Mouse (Mus musculus) neural tube, embryonic 15.5 days (tissue): ENCODE results near the gene Rpl26. TPM values are rescaled to one million over a fixed set of nuclear protein-coding genes. Genes with fewer than 3 reads are reported as not detected.

Source experiments
- ATAC-seq: fragments of 200-750 bp; cut with Nextera tagmentation; 2 replicates; pipeline ENCODE4 v1.8.0; 2017; ENCODE audit warnings: mild to moderate bottlenecking, moderate TSS enrichment, moderate library complexity; ENCODE audit not compliant: low FRiP score
- H3K27ac ChIP-seq: fragments of 300-500 bp; sonication (generic); replicated peaks from 2 replicates; pipeline ENCODE4 v1.5.1; 2015; ENCODE audit warnings: mild to moderate bottlenecking, inconsistent platforms
- H3K27me3 ChIP-seq: fragments of 300-500 bp; sonication (generic); replicated peaks from 2 replicates; pipeline ENCODE4 v1.6.1; 2015; ENCODE audit warnings: inconsistent platforms
- H3K36me3 ChIP-seq: fragments of 300-500 bp; sonication (generic); 2 replicates; pipeline ENCODE4 v1.6.1; 2015; ENCODE audit warnings: inconsistent platforms
- H3K4me1 ChIP-seq: fragments of 300-500 bp; sonication (generic); 2 replicates; pipeline ENCODE4 v1.6.1; 2015; ENCODE audit warnings: inconsistent platforms
- H3K4me2 ChIP-seq: fragments of 300-500 bp; sonication (generic); 2 replicates; pipeline ENCODE4 v1.6.1; 2015; ENCODE audit warnings: inconsistent platforms, mild to moderate bottlenecking, moderate library complexity
- H3K4me3 ChIP-seq: fragments of 300-500 bp; sonication (generic); replicated peaks from 2 replicates; pipeline ENCODE4 v1.5.1; 2015; ENCODE audit warnings: mild to moderate bottlenecking, inconsistent platforms
- H3K9ac ChIP-seq: fragments of 300-500 bp; sonication (generic); replicated peaks from 2 replicates; pipeline ENCODE4 v1.6.1; 2015; ENCODE audit warnings: mild to moderate bottlenecking, inconsistent platforms
- H3K9me3 ChIP-seq: fragments of 300-500 bp; sonication (generic); replicated peaks from 2 replicates; pipeline ENCODE4 v1.6.1; 2016; ENCODE audit warnings: inconsistent platforms
- WGBS: fragments of 180-500 bp; shearing (Covaris S2); methylation state at CpG from one replicate; pipeline ENCODE4 v1.1.7; 2015; ENCODE audit warnings: mixed read lengths; 5-methylcytosine and 5-hydroxymethylcytosine counted together
- polyA plus RNA-seq: library from polyadenylated mRNA; unstranded; fragments of >200 nt; fragmentation: Nextera tagmentation; extraction: Ambion mirVana; gene quantifications from 2 replicates; pipeline ENCODE4 v1.2.1, GENCODE M21; 2015

Gene Rpl26
- polyA plus RNA-seq, 1 experiment from 2014 or later: 597 TPM

DNA sequence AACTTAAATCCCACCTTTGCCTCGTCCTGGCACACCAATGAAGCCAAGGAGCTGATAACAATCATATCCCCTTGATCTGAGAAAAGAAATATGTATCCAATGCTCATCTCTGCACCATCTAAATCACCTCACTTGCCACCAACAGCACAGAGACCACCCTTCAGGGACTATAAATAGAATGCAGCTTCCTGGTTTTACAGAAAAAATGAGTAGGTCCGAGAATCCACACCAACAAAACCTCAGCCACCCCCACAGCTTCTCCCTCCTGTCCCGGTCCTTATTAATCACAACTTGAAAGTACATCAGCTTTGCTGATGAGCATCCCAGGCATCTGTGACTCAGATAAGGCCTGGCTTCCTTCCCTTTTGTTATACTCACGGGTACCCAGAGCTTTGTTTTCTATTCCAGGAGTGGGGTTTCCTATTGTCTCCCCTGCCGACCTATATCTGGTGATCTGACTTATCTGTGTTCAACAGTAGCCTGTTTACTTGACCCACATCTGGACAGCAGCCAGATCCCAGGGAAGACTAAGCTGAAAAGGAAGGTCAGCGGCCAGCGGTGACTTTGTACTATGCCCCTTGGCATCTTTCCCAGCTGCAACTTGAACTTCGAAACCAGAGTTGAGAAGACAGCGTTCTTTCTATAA lies 36.7 kb upstream of the Rpl26 start:
- no peaks in the 10 kb centered on the region for H3K27me3 ChIP-seq
- H3K4me2 ChIP-seq: no peak overlapping the region
- WGBS: 61% methylated on average over 9 of the region's 9 CpGs
- H3K27ac ChIP-seq: no peak overlapping the region
- ATAC-seq: no peak
- no peaks in the 10 kb centered on the region for H3K36me3 ChIP-seq
- no peaks in the 10 kb centered on the region for H3K9me3 ChIP-seq
- no peaks in the 10 kb centered on the region for H3K4me1 ChIP-seq
- no peak overlapping the region for H3K9ac ChIP-seq
- H3K4me3 ChIP-seq: no peak overlapping the region

DNA sequence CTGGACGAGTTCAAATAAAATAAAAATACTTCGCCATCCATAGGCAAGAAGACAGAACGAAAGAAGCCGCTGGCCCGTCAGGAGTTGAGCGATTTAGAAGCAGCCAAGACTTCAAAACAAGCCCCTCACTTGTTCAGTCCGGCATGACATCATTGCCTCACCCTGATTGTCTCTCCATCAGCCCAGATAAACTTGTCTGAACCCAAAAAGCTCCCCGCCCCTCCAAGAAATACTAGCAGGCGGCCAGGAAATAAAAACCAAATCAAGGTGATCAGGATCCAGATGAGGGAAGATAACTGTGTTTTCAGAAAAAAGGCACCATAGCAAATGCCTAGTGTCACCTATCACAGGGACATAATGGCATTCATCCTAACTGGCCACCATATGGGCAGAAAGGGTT lies 30.1 kb upstream of the Rpl26 start:
- Histone ChIP-seq H3K9me3 (no peaks in the 10 kb centered on the region), H3K27me3 (no peaks in the 10 kb centered on the region), H3K4me1 (no peaks in the 10 kb centered on the region), H3K36me3 (no peaks in the 10 kb centered on the region), H3K4me3 (no peak overlapping the region), H3K27ac (no peak overlapping the region), H3K9ac (no peak overlapping the region), H3K4me2 (no peak overlapping the region)
- no peak for ATAC-seq
- WGBS: 86% methylated on average over 9 of the region's 9 CpGs

GRCm38 (mm10) chr11:68871748-68872147 lies 29.6 kb upstream of the Rpl26 start, which contains the start of gene Ndel1:
Gene Ndel1, minus strand, starts transcription at chr11:68871858.
- WGBS: 38% methylated on average over 6 of the region's 6 CpGs
- H3K9me3 ChIP-seq: no peaks in the 10 kb centered on the region
- H3K4me3 ChIP-seq: no peak within 1 kb of the TSS
- H3K4me1 ChIP-seq: no peaks in the 10 kb centered on the region
- no peaks in the 10 kb centered on the region for H3K36me3 ChIP-seq
- no peaks in the 10 kb centered on the region for H3K27me3 ChIP-seq
- no peak for ATAC-seq
- no peak within 1 kb of the TSS for H3K27ac ChIP-seq
- H3K4me2 ChIP-seq: no peak within 1 kb of the TSS
- no peak within 1 kb of the TSS for H3K9ac ChIP-seq

- Histone ChIP-seq H3K4me2 (no peak overlapping the region), H3K4me3 (no peak overlapping the region), H3K27me3 (no peaks in the 10 kb centered on the region), H3K9me3 (no peaks in the 10 kb centered on the region), H3K27ac (no peak overlapping the region), H3K4me1 (no peaks in the 10 kb centered on the region), H3K36me3 (no peaks in the 10 kb centered on the region), H3K9ac (no peak overlapping the region)
- WGBS: 0% methylated on average over 2 of the region's 2 CpGs
- no peak for ATAC-seq
Measured at GRCm38 (mm10) chr11:68874841-68875240, 26.5 kb upstream of the Rpl26 start.

- no peaks in the 10 kb centered on the region for H3K9me3 ChIP-seq
- H3K27ac ChIP-seq: no peak overlapping the region
- H3K36me3 ChIP-seq: no peaks in the 10 kb centered on the region
- ATAC-seq: no peak
- H3K4me1 ChIP-seq: no peaks in the 10 kb centered on the region
- WGBS: 91% methylated on average over 5 of the region's 5 CpGs
- no peaks in the 10 kb centered on the region for H3K27me3 ChIP-seq
- H3K4me2 ChIP-seq: no peak overlapping the region
- H3K4me3 ChIP-seq: no peak overlapping the region
- no peak overlapping the region for H3K9ac ChIP-seq
Measured at GRCm38 (mm10) chr11:68878811-68879210, 22.6 kb upstream of the Rpl26 start.

GRCm38 (mm10) chr11:68882107-68882506 lies 19.3 kb upstream of the Rpl26 start:
- Histone ChIP-seq H3K4me3 (no peak overlapping the region), H3K4me2 (no peak overlapping the region), H3K27ac (no peak overlapping the region), H3K36me3 (no peaks in the 10 kb centered on the region), H3K27me3 (no peaks in the 10 kb centered on the region), H3K4me1 (no peaks in the 10 kb centered on the region), H3K9ac (no peak overlapping the region), H3K9me3 (no peaks in the 10 kb centered on the region)
- WGBS: 25% methylated on average over 14 of the region's 14 CpGs
- ATAC-seq: no peak

DNA sequence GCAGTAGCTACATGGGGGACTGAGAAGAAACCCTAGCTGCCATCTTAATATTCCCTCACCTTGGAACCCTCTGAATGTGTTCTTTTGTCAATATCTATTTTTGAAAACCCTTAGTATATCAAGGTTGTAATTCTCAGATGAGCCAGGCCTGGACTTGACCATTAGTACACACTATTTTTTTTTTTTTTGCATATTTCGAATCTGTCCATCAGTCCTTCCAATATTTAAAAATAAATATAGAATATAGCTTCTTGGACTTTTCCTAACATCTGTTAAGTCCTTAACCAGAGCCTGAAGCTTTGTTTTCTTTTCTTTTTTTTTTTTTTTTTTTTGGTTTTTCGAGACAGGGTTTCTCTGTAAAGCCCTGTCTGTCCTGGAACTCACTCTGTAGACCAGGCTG lies 17.5 kb upstream of the Rpl26 start:
- Histone ChIP-seq H3K9ac (no peak overlapping the region), H3K36me3 (no peaks in the 10 kb centered on the region), H3K27me3 (no peaks in the 10 kb centered on the region), H3K9me3 (no peaks in the 10 kb centered on the region), H3K4me2 (no peak overlapping the region), H3K27ac (no peak overlapping the region), H3K4me1 (no peaks in the 10 kb centered on the region), H3K4me3 (no peak overlapping the region)
- ATAC-seq: no peak
- 75% methylated on average over 2 of the region's 2 CpGs for WGBS

GRCm38 (mm10) chr11:68884368-68884767 lies 17.0 kb upstream of the Rpl26 start:
- ATAC-seq: no peak
- Histone ChIP-seq H3K9me3 (no peaks in the 10 kb centered on the region), H3K27me3 (no peaks in the 10 kb centered on the region), H3K4me3 (no peak overlapping the region), H3K4me1 (no peaks in the 10 kb centered on the region), H3K27ac (no peak overlapping the region), H3K36me3 (no peaks in the 10 kb centered on the region), H3K4me2 (no peak overlapping the region), H3K9ac (no peak overlapping the region)
- WGBS: 84% methylated on average over 5 of the region's 5 CpGs

DNA sequence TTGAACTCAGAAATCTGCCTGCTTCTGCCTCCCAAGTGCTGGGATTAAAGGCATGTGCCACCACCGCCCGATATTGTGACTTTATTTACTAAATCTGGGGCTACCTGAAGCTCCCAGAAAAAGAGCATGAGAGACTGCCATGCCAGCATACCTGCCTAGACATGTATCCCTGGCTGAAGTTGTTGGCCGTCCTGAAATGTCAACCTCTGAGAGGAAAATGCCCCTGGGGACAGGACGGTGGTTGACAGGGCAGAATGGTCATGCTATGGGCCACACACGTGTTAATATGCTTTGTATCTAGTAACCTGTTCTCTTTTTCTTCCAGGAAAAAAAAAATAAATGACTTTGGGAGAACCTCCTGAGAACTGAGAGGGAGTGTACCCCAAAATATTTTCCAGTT lies 15.3 kb upstream of the Rpl26 start:
- Histone ChIP-seq H3K9ac (no peak overlapping the region), H3K4me2 (no peak overlapping the region), H3K4me3 (no peak overlapping the region), H3K9me3 (no peaks in the 10 kb centered on the region), H3K27me3 (no peaks in the 10 kb centered on the region), H3K36me3 (no peaks in the 10 kb centered on the region), H3K4me1 (no peaks in the 10 kb centered on the region), H3K27ac (no peak overlapping the region)
- ATAC-seq: no peak
- 90% methylated on average over 5 of the region's 5 CpGs for WGBS

DNA sequence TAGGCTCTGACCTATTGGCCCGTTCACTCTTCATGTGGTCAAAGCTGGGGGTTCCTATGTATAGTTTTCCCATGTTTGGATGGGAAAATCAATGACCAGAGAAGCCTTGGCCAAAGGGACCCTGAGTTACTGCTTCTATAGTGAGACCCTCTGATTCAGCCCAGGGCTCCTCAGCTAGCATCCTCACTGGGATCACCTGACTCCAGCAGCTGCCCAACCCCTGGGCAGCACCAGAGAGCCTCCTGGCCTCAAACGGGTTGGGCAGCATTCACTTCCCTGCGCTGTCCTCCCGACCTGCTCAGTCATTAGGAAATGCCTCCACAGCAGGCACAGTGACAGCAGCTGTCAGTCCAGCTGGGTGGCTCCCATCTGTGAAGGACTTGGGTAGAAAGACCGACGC lies 13.1 kb upstream of the Rpl26 start, which contains the start of gene Rnf222:
Gene Rnf222, plus strand, starts transcription at position 301 of the 400 bp plus-strand sequence.
- Histone ChIP-seq H3K27ac (no peak within 1 kb of the TSS), H3K36me3 (no peaks in the 10 kb centered on the region), H3K4me1 (no peaks in the 10 kb centered on the region), H3K4me2 (no peak within 1 kb of the TSS), H3K4me3 (no peak within 1 kb of the TSS), H3K9me3 (no peaks in the 10 kb centered on the region), H3K27me3 (no peaks in the 10 kb centered on the region), H3K9ac (no peak within 1 kb of the TSS)
- ATAC-seq: no peak
- 45% methylated on average over 6 of the region's 6 CpGs for WGBS

DNA sequence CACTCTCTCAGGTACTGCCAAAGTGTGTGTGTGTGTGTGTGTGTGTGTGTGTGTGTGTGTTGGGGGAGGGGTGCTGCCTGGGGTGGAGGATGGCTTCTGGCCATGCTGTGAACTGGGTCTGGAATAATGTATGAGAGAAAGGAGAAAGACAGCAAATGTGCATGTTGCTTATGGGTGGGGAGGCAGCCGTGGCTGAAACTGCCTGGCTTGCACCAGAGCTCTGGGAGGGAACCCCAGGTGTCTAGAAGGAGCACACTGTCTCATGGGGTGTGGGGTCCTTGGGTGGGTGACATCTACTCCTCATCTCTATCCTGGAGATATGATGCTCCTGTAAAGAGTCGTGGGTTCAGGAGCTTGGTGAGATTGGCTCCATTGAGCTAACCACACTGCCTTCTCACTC lies 12.7 kb upstream of the Rpl26 start:
- Histone ChIP-seq H3K4me3 (no peak overlapping the region), H3K27ac (no peak overlapping the region), H3K4me1 (no peaks in the 10 kb centered on the region), H3K4me2 (no peak overlapping the region), H3K36me3 (no peaks in the 10 kb centered on the region), H3K9me3 (no peaks in the 10 kb centered on the region), H3K27me3 (no peaks in the 10 kb centered on the region), H3K9ac (no peak overlapping the region)
- 75% methylated on average over 2 of the region's 2 CpGs for WGBS
- no peak for ATAC-seq

DNA sequence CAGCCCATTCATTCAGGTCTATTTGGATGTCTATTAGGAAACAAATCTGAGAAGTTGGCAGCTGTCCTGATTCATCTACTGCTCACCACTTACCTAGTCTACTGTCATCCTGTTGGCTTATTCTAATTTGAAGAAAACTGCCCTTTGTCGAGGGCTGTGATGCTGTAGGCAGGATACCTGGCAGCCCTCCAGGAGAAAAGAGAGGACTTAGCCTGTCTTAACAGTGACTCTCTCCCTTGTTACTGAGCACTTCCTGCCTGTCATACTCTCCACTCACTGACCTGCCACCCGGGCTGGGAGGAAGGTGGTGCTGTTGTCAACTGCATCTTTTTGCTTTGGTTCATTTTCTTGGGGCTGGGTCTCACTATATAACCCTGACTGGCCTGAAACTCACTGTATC lies 10.8 kb upstream of the Rpl26 start:
- 60% methylated on average over 2 of the region's 2 CpGs for WGBS

More for the DNA sequence above, 10.8 kb upstream of the Rpl26 start:
- Histone ChIP-seq H3K9me3 (no peaks in the 10 kb centered on the region), H3K36me3 (no peaks in the 10 kb centered on the region), H3K27ac (no peak overlapping the region), H3K9ac (no peak overlapping the region), H3K4me1 (no peaks in the 10 kb centered on the region), H3K4me3 (no peak overlapping the region), H3K4me2 (no peak overlapping the region), H3K27me3 (no peaks in the 10 kb centered on the region)
- ATAC-seq: no peak
